In the genomic region with DNA sequence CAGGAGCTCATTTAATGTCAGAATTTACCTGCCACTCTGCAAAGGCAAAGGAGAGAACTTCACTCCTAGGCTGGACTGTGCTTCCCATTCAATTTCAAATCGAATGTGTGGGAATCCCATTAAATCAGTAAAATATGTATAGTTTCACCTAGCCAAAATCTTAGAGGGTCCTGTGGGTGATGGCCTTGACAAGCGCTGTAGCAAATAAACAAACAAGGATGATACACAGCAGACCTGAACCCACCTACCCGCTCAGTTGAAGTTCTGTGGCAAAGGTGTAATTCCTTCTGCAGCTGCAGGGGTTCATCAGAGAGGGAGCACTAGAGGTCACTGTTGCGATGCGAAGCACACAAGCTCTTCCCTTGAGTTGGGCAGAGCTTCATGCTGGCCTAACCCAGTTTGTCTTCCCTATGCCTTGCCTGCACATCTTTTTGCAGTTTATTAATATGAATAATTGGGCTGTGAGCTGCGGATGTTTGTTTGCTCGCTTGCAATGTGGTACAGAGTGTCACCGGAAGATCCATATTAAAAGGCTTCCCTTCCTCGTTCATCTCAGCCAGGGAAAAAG, we compare ENCODE assay signal across 8 mouse cellular contexts. TPM values are rescaled to one million over a fixed set of nuclear protein-coding genes. Genes with fewer than 3 reads are reported as not detected.
DNase-seq lines count a peak whose midpoint lies in the region; ATAC-seq and TF ChIP-seq lines count a peak whose summit lies in the region.

No protein-coding gene starts in this region.

- no peak for TF ChIP-seq EP300 in liver, embryonic 14.5 days (IDR thresholded peaks at IDR 0.05; ENCODE audit: low read depth)

- peak; percentile 24; the same call in 1 of the 2 replicates for TF ChIP-seq POLR2A in cerebellum, adult 2 months (IDR thresholded peaks at IDR 0.05; ENCODE audit: borderline replicate concordance, insufficient read depth, low read length)

- peak; percentile 22; the same call in 1 of the 2 replicates for TF ChIP-seq CTCF in liver, embryonic 14.5 days (IDR thresholded peaks at IDR 0.05; ENCODE audit: low read depth)
- TF ChIP-seq CTCF in cerebellum, adult 2 months (IDR thresholded peaks at IDR 0.05; ENCODE audit: borderline replicate concordance, insufficient read depth, low read depth, low read length): peak; percentile 94

- H3K4me3 ChIP-seq in liver, embryonic 14.5 days (ENCODE audit: insufficient read depth in 1 of 2, low read depth in 2 of 2, low read length in 2 of 2): no peak overlapping the region
- no peak overlapping the region for H3K4me3 ChIP-seq in liver, embryonic 11.5 days (ENCODE audit: low read depth, low read length)
- H3K4me3 ChIP-seq in cerebellum, adult 2 months (replicated peaks; ENCODE audit: insufficient read depth, low read depth, low read length): peak overlapping the region; percentile 93
- 0 out of 2 replicates have a peak overlapping the region, but pooled peaks have one; percentile 15 for H3K4me3 ChIP-seq in midbrain, embryonic 12.5 days
- no peak overlapping the region for H3K4me3 ChIP-seq in stomach, embryonic 14.5 days (ENCODE audit: low read depth, low read length)

- 18% methylated on average over 9 of the region's 9 CpGs for WGBS in liver, embryonic 14.5 days (ENCODE audit: insufficient replicate concordance)
- WGBS in liver, embryonic 11.5 days: 24% methylated on average over 9 of the region's 9 CpGs
- 2% methylated on average over 9 of the region's 9 CpGs for WGBS in cerebellum, adult 2 months
- 14% methylated on average over 9 of the region's 9 CpGs for WGBS in midbrain, embryonic 12.5 days
- WGBS in stomach, embryonic 14.5 days: 20% methylated on average over 9 of the region's 9 CpGs

- H3K27ac ChIP-seq in liver, embryonic 14.5 days: no peak overlapping the region
- no peak overlapping the region for H3K27ac ChIP-seq in liver, embryonic 11.5 days (ENCODE audit: low read depth, low read length)
- H3K27ac ChIP-seq in cerebellum, adult 2 months (ENCODE audit: insufficient read depth, low read length): peak overlapping the region; percentile 76
- no peak overlapping the region for H3K27ac ChIP-seq in midbrain, embryonic 12.5 days (replicated peaks)
- H3K27ac ChIP-seq in stomach, embryonic 14.5 days (ENCODE audit: low read length): no peak overlapping the region

- H3K9me3 ChIP-seq in liver, embryonic 14.5 days (ENCODE audit: control insufficient read depth, low read length): no peaks in the 10 kb centered on the region
- H3K9me3 ChIP-seq in liver, embryonic 11.5 days (ENCODE audit: control insufficient read depth, low read length): no peaks in the 10 kb centered on the region
- no peaks in the 10 kb centered on the region for H3K9me3 ChIP-seq in midbrain, embryonic 12.5 days
- H3K9me3 ChIP-seq in stomach, embryonic 14.5 days (ENCODE audit: control insufficient read depth, low read depth, low read length): no peaks in the 10 kb centered on the region

- H3K4me2 ChIP-seq in liver, embryonic 14.5 days (ENCODE audit: low read depth): no peak overlapping the region
- no peak overlapping the region for H3K4me2 ChIP-seq in liver, embryonic 11.5 days
- H3K4me2 ChIP-seq in midbrain, embryonic 12.5 days (replicated peaks): no peak overlapping the region
- no peak overlapping the region for H3K4me2 ChIP-seq in stomach, embryonic 14.5 days (replicated peaks; ENCODE audit: low read depth, low read length)

- H3K4me1 ChIP-seq in liver, embryonic 14.5 days (replicated peaks; ENCODE audit: control insufficient read depth in 2 of 2, insufficient read depth in 2 of 2, low read length in 1 of 2): no peaks in the 10 kb centered on the region
- no peaks in the 10 kb centered on the region for H3K4me1 ChIP-seq in liver, embryonic 11.5 days (replicated peaks; ENCODE audit: control insufficient read depth, insufficient read depth, low read length)
- H3K4me1 ChIP-seq in cerebellum, adult 2 months (ENCODE audit: control insufficient read depth, insufficient read depth, low read length): peaks cover 3% of the 10 kb centered on the region; the same call in 1 of the 2 replicates
- H3K4me1 ChIP-seq in midbrain, embryonic 12.5 days: peaks cover 6% of the 10 kb centered on the region; the same call in 1 of the 2 replicates
- no peaks in the 10 kb centered on the region for H3K4me1 ChIP-seq in stomach, embryonic 14.5 days (ENCODE audit: control insufficient read depth, insufficient read depth, low read length)

- no peaks in the 10 kb centered on the region for H3K36me3 ChIP-seq in liver, embryonic 14.5 days (replicated peaks; ENCODE audit: control insufficient read depth, insufficient read depth, low read depth)
- no peaks in the 10 kb centered on the region for H3K36me3 ChIP-seq in liver, embryonic 11.5 days (ENCODE audit: control insufficient read depth, insufficient read depth, low read length)
- H3K36me3 ChIP-seq in midbrain, embryonic 12.5 days: no peaks in the 10 kb centered on the region
- no peaks in the 10 kb centered on the region for H3K36me3 ChIP-seq in stomach, embryonic 14.5 days (ENCODE audit: control insufficient read depth, insufficient read depth, low read length)

- H3K9ac ChIP-seq in liver, embryonic 14.5 days (replicated peaks): no peak overlapping the region
- H3K9ac ChIP-seq in liver, embryonic 11.5 days (ENCODE audit: low read depth, low read length): no peak overlapping the region
- H3K9ac ChIP-seq in midbrain, embryonic 12.5 days (replicated peaks): no peak overlapping the region
- no peak overlapping the region for H3K9ac ChIP-seq in stomach, embryonic 14.5 days (replicated peaks; ENCODE audit: low read depth, low read length)

- no peak for ATAC-seq in liver, embryonic 14.5 days (ENCODE audit: insufficient read depth)
- ATAC-seq in liver, embryonic 11.5 days (replicated peaks; ENCODE audit: low FRiP score): no peak
- peak; percentile 91 for ATAC-seq in frontal cortex, adult (ENCODE audit: low TSS enrichment)
- peak; percentile 57; the same call in 1 of the 2 replicates for ATAC-seq in midbrain, embryonic 12.5 days (ENCODE audit: low FRiP score, low read depth)
- ATAC-seq in stomach, embryonic 14.5 days (ENCODE audit: insufficient number of reproducible peaks, insufficient read depth, low FRiP score, low read depth): 0 out of 2 replicates have a peak, but pooled peaks have one; percentile 46

- no peaks in the 10 kb centered on the region for H3K27me3 ChIP-seq in liver, embryonic 14.5 days (ENCODE audit: control insufficient read depth, insufficient read depth, low read length)
- H3K27me3 ChIP-seq in liver, embryonic 11.5 days (replicated peaks; ENCODE audit: control insufficient read depth, insufficient read depth, low read length): peaks cover 3% of the 10 kb centered on the region; the same call in 1 of the 2 replicates
- no peaks in the 10 kb centered on the region for H3K27me3 ChIP-seq in cerebellum, adult 2 months (ENCODE audit: control insufficient read depth, insufficient read depth, low read length)
- H3K27me3 ChIP-seq in midbrain, embryonic 12.5 days: peaks cover 6% of the 10 kb centered on the region
- 0 out of 2 replicates have a peak, but pooled peaks cover 5% of the 10 kb centered on the region for H3K27me3 ChIP-seq in stomach, embryonic 14.5 days (ENCODE audit: control insufficient read depth, insufficient read depth, low read length)

- no peak for DNase-seq in liver, embryonic 14.5 days (ENCODE audit: low read depth in 3 of 3, low spot score in 3 of 3)
- no peak for DNase-seq in liver, embryonic 11.5 days (ENCODE audit: low spot score)
- DNase-seq in cerebellum, adult 2 months: peak; percentile 80 to 85
- peak; percentile 34 to 65 for DNase-seq in kidney, postnatal 36 days
- no peak for DNase-seq in gastrocnemius, adult 8-10 months (ENCODE audit: low spot score in 2 of 2)

RNA-seq across cellular contexts. Expression of gene Cntnap4, which starts 1.6 kb away (rescaled TPM):
- 0.01 TPM in 2 replicates for polyA plus RNA-seq in liver, embryonic 14.5 days (2012; rRNA removed)
- polyA plus RNA-seq in liver, embryonic 14.5 days (2014; fragmentation: Nextera tagmentation; extraction: Ambion mirVana): not detected in 2 replicates
- 0.04 TPM in 1 of 2 replicates, not detected in the other for polyA plus RNA-seq in liver, embryonic 11.5 days (2014; fragmentation: Nextera tagmentation; extraction: Ambion mirVana)
- 29.7 and 30.0 TPM in 2 replicates for polyA plus RNA-seq in cerebellum, adult 2 months (2012; rRNA removed)
- 2.2 and 2.6 TPM in 2 replicates for polyA plus RNA-seq in midbrain, embryonic 12.5 days (2016; fragmentation: Nextera tagmentation; extraction: Ambion mirVana)
- 1.1 and 1.8 TPM in 2 replicates for polyA plus RNA-seq in stomach, embryonic 14.5 days (2014; fragmentation: Nextera tagmentation; extraction: Ambion mirVana)
- under 1 TPM in 2 of 4 experiments, not detected in 2; 0.07 to 0.10 TPM for total RNA-seq in gastrocnemius, adult 8-10 months (2022)

Comparison
In these comparisons a context has a peak if more than half of its experiments do, and no peak if none do; other contexts are left out.
1. ATAC-seq: peak in frontal cortex, adult (single experiment), midbrain, embryonic 12.5 days (single experiment) and stomach, embryonic 14.5 days (single experiment); none in liver, embryonic 14.5 days (single experiment) and liver, embryonic 11.5 days (single experiment).
2. DNase-seq: peak in cerebellum, adult 2 months (2 of 2) and kidney, postnatal 36 days (2 of 2); none in liver, embryonic 14.5 days (0 of 3), liver, embryonic 11.5 days (single experiment) and gastrocnemius, adult 8-10 months (0 of 2).
3. H3K4me3 ChIP-seq: peak in cerebellum, adult 2 months (single experiment) and midbrain, embryonic 12.5 days (single experiment); none in liver, embryonic 14.5 days (0 of 2), liver, embryonic 11.5 days (single experiment) and stomach, embryonic 14.5 days (single experiment).